Mouse (Mus musculus) gastrocnemius, adult 2 months (tissue): ENCODE results near the gene Xirp2. TPM values are rescaled to one million over a fixed set of nuclear protein-coding genes. Genes with fewer than 3 reads are reported as not detected.

Source experiments
- DNase-seq: peaks from one replicate; pipeline ENCODE4 v3.0.0; 2022
- H3K27ac ChIP-seq: fragments of 200-600 bp; 2 replicates; pipeline ENCODE4 v1.8.1; 2022; ENCODE audit warnings: mild to moderate bottlenecking
- H3K4me3 ChIP-seq: fragments of 200-600 bp; 2 replicates; pipeline ENCODE4 v1.8.1; 2022; ENCODE audit warnings: mild to moderate bottlenecking, moderate library complexity
- CTCF ChIP-seq: fragments of 200-600 bp; IDR thresholded peaks from 2 replicates; pipeline ENCODE4 v1.8.1; 2022; ENCODE audit warnings: antibody characterized with exemption, mild to moderate bottlenecking, moderate library complexity
- intact Hi-C: fragments of 180-260 bp; cut with DNase I; formaldehyde crosslinking; loops from one replicate; pipeline ENCODE4 v1.15.1; 2025
- total RNA-seq, 2 experiments: library from RNA; stranded (reverse); gene quantifications; 2 replicates each; pipeline ENCODE4 v1.2.3; 2021

Gene Xirp2
- total RNA-seq, 2 experiments from 2014 or later = 998 to 1,127 TPM

DNA sequence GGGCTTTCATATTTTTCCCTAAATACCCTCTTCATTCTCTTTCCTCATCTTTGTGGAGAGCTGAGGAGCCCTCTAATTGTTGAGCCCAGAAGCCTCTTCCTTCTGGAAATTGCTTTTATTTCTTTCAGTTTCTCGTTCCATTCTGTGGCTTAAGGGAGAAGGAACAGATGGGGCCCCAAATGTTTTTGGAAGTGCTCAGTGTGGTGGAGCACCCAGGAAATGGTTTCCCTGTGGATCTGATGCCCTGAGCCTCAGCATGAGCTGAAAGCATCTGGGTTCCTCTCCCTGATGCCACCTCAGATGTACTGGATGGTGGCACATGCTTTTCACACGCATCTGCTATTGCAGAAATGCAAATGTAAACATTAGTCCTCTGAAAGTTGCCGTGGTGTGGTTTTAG is 41.4 kb downstream of the Xirp2 start:
- Histone ChIP-seq H3K4me3 (no peak overlapping the region), H3K27ac (peak overlapping the region; percentile 38; the same call in 1 of the 2 replicates)
- DNase-seq = no peak

DNA sequence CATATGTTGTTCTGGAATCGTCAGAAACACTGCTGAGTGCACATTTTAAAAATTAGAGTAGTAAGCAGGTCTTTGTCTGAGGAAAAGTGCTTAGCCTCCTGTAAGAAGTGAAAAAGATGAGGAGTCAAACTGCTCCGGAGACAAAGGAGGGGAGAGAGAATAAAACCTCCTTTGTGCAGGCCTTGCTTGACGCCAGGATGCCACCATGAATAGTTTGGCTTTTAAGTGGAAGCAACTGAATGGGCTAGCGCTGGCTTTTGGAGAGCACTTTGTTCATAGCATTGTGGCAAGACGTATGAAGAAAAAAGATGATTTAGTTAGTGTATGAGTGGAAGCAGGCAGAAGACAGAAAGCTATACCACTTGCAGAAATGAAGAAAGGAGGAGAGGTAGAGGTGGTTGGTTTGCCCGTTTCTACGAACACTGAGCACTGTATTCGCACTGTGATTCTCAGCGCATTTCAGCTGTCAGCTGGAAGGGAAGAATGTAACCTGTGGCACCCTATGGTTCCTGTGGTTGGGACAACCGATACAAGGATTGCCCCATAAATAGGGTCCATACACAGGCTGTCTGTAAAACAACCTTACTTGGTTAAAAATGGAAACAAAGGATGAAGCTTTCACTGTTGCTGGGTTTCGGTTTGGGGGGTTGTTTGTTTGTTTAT is 42.8 kb downstream of the Xirp2 start:
- no peak for DNase-seq

More for the DNA sequence above, 41.4 kb downstream of the Xirp2 start:
- intact Hi-C loops = no loop called here
- TF ChIP-seq CTCF = no peak

DNA sequence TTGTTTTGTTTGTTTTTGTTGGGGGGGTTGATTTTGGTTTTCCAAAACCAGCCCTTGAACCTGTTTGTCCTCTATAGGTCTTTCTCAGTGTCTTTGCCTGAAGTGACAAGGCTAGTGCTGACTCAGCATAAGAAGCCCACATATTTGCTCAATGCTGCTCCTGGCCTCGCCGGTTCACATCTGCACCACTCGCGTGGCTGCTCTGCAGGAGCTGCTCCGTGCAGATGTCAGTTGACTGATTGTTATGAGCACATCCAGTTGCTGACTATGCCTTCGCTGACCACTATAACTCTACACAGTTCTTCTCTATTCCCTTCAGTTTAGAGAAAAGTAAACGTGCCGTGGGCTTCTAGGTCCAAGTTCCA is 43.3 kb downstream of the Xirp2 start:
- intact Hi-C loops = no loop called here
- H3K4me3 ChIP-seq = no peak overlapping the region
- TF ChIP-seq CTCF = no peak
- no peak overlapping the region for H3K27ac ChIP-seq
- no peak for DNase-seq

More for the DNA sequence above, 42.8 kb downstream of the Xirp2 start:
- no peak overlapping the region for H3K4me3 ChIP-seq
- no peak for TF ChIP-seq CTCF
- H3K27ac ChIP-seq = peak overlapping the region; percentile 6; the same call in 1 of the 2 replicates
- intact Hi-C loops = no loop called here

DNA sequence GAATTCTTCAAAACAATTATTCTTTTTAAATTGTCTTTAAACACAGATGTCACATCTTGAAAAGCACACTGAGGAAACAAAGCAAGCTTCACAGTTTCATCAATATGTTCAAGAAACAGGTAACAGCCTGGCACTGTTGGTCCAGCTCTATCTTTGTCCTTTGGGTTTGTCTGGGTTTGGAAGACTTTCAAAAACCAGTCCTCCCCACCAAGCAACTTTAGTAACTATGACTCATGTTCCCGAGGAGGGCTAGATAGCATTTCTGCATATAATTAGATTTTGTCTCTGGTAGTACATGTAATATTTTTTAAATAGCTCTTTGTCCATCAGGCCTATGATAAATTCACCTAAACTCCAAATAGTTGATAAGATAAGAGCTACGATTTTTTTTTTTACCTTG is 59.7 kb downstream of the Xirp2 start:
- Histone ChIP-seq H3K4me3 (no peak overlapping the region), H3K27ac (peak overlapping the region; percentile 75)
- no peak for TF ChIP-seq CTCF
- DNase-seq = no peak
- intact Hi-C loops = no loop called here

DNA sequence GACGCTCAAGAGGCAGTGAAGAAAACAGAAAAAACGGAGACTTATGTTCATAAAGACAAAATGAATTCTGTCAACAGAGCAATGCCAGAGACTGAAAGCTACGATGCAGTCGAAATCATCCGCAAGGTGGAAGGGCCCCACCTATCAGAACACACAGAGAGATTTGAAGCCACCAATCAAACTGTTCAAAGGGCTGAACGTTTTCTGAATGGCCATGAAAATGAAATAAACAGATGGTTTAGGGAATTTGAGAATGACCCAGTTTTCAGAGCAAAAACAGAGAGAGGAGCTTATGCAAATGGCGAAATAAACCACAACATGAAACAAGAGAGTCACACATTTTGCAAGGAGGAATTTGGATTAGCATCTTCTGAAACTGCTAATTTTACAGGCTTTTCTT is 70.6 kb downstream of the Xirp2 start:
- H3K4me3 ChIP-seq = no peak overlapping the region
- TF ChIP-seq CTCF = no peak
- H3K27ac ChIP-seq = no peak overlapping the region
- intact Hi-C loops = no loop called here
- DNase-seq = no peak

DNA sequence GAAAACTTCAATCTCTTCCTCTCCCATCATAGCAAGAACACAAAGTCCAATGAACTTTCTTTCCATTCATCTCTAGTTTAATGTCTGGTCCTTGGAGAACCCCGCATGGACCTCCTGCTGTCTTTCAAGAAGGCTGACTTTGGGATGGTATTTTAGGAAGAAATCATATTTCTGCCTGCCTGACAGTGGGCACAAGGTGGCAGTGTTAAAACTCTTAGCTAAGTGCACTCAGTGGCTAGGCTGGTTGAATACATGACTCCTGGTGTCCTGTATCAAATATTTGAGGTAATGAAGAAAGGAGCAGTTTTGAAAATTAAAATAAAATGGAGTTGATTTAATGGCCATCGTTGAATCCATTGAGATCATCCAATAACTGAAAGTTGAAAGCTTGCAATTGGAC is 89.5 kb downstream of the Xirp2 start:
- no peak for DNase-seq
- intact Hi-C loops = loop anchor here (10.0 kb wide), 1 partner anchor 819 kb away; no protein-coding TSS in a partner anchor
- Histone ChIP-seq H3K4me3 (no peak overlapping the region), H3K27ac (no peak overlapping the region)
- peak; percentile 45 for TF ChIP-seq CTCF

DNA sequence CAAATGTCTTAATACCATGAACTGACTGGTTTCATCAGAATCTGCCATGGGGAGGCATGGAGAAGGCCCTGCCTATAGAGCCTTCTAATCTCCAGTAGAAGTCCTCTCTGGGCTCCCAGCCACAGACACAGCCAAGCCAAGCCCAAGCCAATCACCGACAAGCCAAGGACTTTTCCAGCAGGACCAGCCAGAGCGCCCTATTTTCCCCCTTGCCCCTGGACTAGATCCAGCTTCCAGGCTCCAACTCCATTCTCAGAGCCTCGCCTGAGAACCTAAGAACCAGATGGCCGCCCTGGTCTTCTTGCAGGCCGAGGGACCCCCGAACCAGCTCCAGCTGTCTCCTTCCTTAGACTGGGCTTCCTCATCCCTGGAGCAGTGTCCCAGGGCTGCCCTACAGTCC is 93.6 kb downstream of the Xirp2 start:
- H3K4me3 ChIP-seq = no peak overlapping the region
- intact Hi-C loops = loop anchor here (10.0 kb wide), 1 partner anchor 815 kb away; no protein-coding TSS in a partner anchor
- DNase-seq = no peak
- H3K27ac ChIP-seq = no peak overlapping the region
- TF ChIP-seq CTCF = no peak

DNA sequence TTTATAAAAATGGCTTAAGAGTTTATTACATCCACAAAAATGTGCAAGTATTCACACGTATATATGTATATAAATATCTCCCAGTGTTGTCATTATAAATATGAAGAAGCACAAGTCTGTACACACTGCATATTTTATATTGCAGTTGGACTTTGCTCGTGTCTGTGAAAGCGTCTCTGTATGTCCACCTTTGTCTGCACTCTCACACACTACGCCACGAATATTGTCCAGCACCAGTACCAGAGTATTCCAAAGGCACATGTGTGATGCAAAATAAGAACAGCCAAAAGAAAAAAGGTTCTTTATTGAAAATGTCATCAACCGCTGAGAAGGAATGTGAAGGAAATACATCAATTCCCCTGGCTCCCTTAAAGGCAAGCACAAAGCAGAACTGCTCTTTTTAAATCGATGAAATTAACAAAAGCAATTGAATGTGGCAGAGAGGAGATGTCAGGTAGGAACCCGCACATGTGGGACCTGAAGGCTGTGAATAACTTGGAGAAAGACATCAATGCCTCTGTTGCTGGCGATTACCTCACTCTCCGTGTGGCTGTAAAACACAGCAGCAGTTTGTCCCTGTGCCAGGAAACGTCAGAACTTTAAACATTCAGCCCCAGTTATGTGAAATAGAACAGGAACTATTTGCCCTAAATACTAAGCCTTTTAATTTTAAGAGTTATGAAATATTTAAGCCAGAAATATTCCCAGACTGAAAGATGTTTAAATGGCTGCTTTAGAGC is 96.3 kb downstream of the Xirp2 start:
- intact Hi-C loops = no loop called here
- Histone ChIP-seq H3K4me3 (no peak overlapping the region), H3K27ac (no peak overlapping the region)
- DNase-seq = no peak
- TF ChIP-seq CTCF = no peak

DNA sequence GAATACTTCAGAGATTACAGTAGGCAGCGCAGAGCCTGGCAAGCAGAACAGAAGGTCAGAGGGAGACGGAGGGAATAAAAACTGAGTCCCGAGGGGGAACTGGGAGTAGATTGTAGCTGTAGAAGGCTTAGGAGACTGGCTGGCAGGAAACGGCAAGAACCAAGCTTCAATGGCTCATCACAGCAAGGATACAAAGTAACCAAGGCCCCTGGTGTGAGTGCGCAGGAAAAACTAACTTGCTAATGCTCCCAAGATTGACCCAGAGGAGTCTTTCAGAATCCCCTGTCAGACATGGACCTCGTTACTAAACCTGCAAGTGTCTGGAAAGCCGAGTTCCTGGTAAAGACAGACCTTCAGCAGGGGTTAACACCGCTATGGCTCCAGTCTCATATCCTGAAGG is 98.6 kb downstream of the Xirp2 start:
- no peak overlapping the region for H3K27ac ChIP-seq
- no peak for DNase-seq
- intact Hi-C loops = no loop called here
- TF ChIP-seq CTCF = no peak
- no peak overlapping the region for H3K4me3 ChIP-seq

DNA sequence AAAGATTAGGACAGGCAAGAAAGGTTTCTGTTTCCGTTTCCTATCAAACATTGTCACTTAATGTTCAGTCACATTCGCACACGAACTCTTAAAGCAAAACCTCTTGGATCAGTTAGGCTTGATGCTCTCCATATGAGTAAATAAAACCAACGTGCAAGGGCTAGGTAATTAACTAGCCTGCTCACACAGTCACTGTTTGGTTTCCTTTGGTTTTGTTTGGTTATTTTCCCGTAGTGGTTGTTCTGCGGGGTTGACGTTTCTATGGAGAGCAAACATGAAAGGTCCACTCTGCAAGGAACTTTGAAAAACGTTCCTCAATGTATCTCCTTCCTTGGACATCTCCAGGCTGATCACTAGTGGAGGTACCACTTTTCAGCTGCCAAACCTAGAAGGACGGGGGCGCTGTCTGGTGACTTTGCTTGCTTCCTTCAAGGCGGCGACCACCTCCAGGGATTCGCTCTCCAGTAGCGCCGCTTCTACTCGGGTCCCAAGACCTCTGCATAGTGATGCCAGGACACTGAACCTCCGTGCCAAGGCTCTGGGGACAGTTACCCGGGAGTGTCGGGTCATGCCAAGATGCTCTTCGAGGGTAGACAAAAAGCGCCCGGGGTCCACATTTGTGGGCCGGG is 119.2 kb downstream of the Xirp2 start:
- peak overlapping the region; percentile 81 for H3K4me3 ChIP-seq
- peak; percentile 54 for DNase-seq
- peak overlapping the region; percentile 75 for H3K27ac ChIP-seq
- peak; percentile 36; the same call in 1 of the 2 replicates for TF ChIP-seq CTCF
- intact Hi-C loops = no loop called here

DNA sequence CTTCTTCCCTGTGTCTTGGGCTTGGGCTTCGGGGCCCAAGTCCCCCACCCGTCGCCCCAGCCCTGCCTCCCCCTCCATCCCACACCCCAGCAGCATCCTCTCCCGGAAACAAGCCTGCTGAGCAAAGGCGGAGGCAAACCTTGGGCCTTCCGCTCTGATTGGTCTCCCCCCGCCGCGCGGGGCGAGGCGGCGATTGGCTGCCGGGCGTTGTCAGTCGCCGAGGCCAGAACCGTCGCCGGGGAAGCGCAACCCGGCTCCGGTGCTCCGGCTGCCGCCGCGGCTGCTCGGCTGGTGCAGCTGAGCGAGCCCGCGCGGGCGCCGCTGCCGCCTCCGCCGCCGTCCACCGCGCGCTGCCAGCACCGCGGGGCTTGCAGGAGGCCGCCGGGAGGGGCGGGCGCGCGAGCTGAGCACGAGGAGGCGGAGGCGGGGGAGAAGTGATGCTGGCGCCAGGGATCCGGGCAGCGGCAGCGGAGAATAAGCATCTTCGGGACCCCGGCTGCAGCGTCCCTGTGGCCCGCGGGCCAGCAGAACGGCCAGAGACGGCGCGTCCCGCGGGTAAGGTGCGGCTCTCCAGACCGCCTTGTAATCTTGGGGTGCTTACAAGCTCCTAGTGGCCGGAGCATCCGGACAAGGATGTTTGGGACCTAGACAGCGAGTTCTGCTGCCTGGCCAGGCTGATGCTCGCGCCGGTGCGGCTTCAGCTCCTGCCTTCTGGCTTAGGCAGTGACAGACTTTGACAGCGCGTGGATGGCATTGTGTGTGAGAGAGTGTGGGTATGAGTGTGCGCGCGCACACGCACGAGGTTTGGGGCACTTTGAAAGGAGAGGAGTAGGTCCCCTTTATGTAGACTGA is 119.9 kb downstream of the Xirp2 start, which contains the start of gene B3galt1:
Gene B3galt1 (plus strand): TSS at position 392 of the 852 bp plus-strand sequence.
- Histone ChIP-seq H3K4me3 (peak within 1 kb of the TSS; percentile 81), H3K27ac (peak within 1 kb of the TSS; percentile 75)
- intact Hi-C loops = no loop called here

DNA sequence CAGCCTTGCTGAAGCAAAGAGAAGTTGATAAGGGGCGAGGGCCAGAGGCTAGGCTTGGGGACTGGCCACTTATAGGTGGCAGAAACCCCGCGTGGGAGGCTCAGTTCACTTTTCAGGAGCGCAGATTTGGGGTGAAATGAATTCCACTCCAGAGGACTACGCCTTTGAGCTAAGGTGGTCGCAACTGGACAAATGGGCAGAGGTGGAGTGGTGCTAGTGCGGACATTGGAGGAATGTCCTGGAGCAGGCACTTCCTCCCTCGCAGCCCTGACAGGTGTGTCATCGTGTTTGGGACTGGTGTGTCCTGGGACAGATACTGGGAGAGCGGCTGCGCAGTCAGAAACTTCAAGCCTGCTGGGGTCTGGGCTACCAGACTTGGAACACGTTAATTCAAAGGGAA is 120.8 kb downstream of the Xirp2 start:
- no peak for DNase-seq
- Histone ChIP-seq H3K4me3 (peak overlapping the region; percentile 81), H3K27ac (no peak overlapping the region)
- TF ChIP-seq CTCF = no peak
- intact Hi-C loops = no loop called here

More for the DNA sequence above, 119.9 kb downstream of the Xirp2 start, which contains the start of gene B3galt1:
- TF ChIP-seq CTCF = no peak
- DNase-seq = peak; percentile 93
